Mouse (Mus musculus) erythroblast, embryonic 14.5 days (primary cell): ENCODE results near the gene Ormdl3. TPM values are rescaled to one million over a fixed set of nuclear protein-coding genes. Genes with fewer than 3 reads are reported as not detected.

Source experiments
- H3K27me3 ChIP-seq: 2 replicates; pipeline ENCODE4 v1.6.1; 2012; ENCODE audit warnings: inconsistent platforms; ENCODE audit not compliant: control insufficient read depth
- H3K36me3 ChIP-seq: 2 replicates; pipeline ENCODE4 v1.6.1; 2012; ENCODE audit warnings: mild to moderate bottlenecking, inconsistent platforms; ENCODE audit not compliant: control insufficient read depth
- H3K4me1 ChIP-seq: 2 replicates; pipeline ENCODE4 v1.6.1; 2012; ENCODE audit warnings: inconsistent platforms; ENCODE audit not compliant: control insufficient read depth
- H3K4me3 ChIP-seq: replicated peaks from 2 replicates; pipeline ENCODE3; 2012; ENCODE audit warnings: moderate library complexity, mild to moderate bottlenecking, inconsistent platforms
- H3K9me3 ChIP-seq: 2 replicates; pipeline ENCODE4 v1.6.1; 2012; ENCODE audit warnings: low read length, inconsistent platforms, mixed read lengths; ENCODE audit not compliant: control insufficient read depth
- GATA1 ChIP-seq: IDR thresholded peaks from 2 replicates; pipeline ENCODE4 v1.6.1; 2012; ENCODE audit warnings: low read length, inconsistent platforms, mixed read lengths
- TAL1 ChIP-seq: IDR thresholded peaks from 3 replicates; pipeline ENCODE4 v1.6.1; 2012; ENCODE audit warnings: low read length, inconsistent platforms, mixed read lengths
- polyA plus RNA-seq: library from polyadenylated mRNA; stranded (reverse); fragments of >175 nt; gene quantifications from 2 replicates; pipeline ENCODE4 v1.2.3, GENCODE M21; 2012

Ormdl3 gene
- polyA plus RNA-seq, 1 experiment = 13.6 TPM

- no peak overlapping the region for H3K4me3 ChIP-seq
- H3K27me3 ChIP-seq = peaks cover 37% of the 10 kb centered on the region
- no peak for TF ChIP-seq TAL1
- TF ChIP-seq GATA1 = no peak
- no peaks in the 10 kb centered on the region for H3K4me1 ChIP-seq
- H3K9me3 ChIP-seq = peaks cover 5% of the 10 kb centered on the region
- no peaks in the 10 kb centered on the region for H3K36me3 ChIP-seq
These were observed 23.2 kb downstream of the Ormdl3 start for GRCm38 (mm10) chr11:98563921-98564414.

- Histone ChIP-seq H3K36me3 (no peaks in the 10 kb centered on the region), H3K9me3 (peaks cover 2% of the 10 kb centered on the region; the same call in 1 of the 2 replicates), H3K27me3 (peaks cover 43% of the 10 kb centered on the region), H3K4me1 (no peaks in the 10 kb centered on the region), H3K4me3 (no peak overlapping the region)
- TF ChIP-seq TAL1 (no peak), GATA1 (no peak)
These were observed 24.1 kb downstream of the Ormdl3 start for GRCm38 (mm10) chr11:98563025-98563424.

DNA sequence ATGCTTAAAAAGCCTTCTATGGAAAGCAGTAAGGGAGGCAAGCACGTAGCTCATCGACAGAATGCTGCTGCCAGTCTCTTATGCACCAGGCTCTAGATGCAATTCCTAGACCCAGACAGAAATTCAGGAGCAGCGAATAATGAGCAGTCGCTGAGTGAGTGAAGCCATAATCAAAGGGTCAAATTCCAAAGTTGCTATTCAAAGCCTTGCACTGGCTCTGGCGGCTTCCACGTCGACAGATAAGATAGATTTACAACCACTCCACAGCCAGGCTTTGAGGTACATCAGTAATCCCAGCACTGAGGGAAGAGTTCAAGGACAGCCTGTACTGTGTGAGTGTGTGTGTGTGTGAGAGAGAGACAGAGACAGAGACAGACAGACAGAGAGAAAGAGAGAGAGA is 26.2 kb downstream of the Ormdl3 start:
- no peaks in the 10 kb centered on the region for H3K9me3 ChIP-seq
- no peak overlapping the region for H3K4me3 ChIP-seq
- no peaks in the 10 kb centered on the region for H3K4me1 ChIP-seq
- peaks cover 52% of the 10 kb centered on the region for H3K27me3 ChIP-seq
- no peak for TF ChIP-seq GATA1
- no peak for TF ChIP-seq TAL1
- H3K36me3 ChIP-seq = no peaks in the 10 kb centered on the region

DNA sequence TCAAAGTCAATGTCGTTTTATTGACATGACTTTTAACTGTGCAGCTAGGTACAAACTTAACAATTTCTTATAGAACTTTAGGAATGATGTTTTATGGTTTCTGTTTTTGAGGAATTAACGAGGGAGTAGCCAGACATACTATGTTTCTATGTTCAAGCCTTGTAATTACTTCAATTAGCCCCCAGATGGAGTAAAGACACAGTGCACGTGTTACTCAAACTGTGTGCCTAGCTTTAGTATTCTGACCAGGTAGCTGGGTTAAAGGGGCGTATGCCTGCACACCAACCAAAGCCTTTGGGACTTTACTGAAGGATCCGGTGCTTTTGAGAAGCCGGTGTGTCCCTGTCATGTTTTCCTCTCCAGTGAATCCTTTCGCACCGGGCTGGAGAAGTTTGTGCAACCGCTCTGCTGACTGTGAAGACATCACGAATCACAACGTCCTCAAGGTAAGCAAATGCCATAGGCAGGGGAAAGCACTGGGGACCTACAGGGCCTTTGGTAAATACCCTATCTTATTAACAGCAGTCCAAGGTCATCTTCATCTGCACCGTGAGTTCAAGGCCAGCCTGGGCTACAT is 32.0 kb downstream of the Ormdl3 start:
- H3K9me3 ChIP-seq = peaks cover 3% of the 10 kb centered on the region
- TF ChIP-seq GATA1 = no peak
- TF ChIP-seq TAL1 = no peak
- no peak overlapping the region for H3K4me3 ChIP-seq
- H3K36me3 ChIP-seq = no peaks in the 10 kb centered on the region
- peaks cover 36% of the 10 kb centered on the region for H3K27me3 ChIP-seq
- peaks cover 20% of the 10 kb centered on the region for H3K4me1 ChIP-seq

DNA sequence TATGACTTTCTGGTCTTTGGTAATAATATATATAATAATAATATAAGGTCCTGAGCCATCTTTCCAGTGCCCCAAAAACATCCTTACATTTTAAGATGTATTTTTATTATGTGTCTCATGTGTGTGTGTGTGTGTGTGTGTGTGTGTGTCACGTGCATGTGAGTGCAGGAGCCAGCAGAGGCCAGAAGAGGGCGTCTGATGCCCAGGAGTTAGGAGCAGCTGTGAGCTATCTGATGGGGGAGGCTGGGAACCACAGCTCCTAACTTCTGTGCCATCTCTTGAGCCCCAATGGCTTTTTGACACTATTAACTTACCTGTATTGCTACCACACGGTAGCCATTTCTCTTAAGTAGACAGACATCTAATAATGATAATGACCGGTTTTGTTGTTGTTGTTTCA is 33.2 kb downstream of the Ormdl3 start:
- H3K36me3 ChIP-seq = no peaks in the 10 kb centered on the region
- peaks cover 22% of the 10 kb centered on the region for H3K4me1 ChIP-seq
- TF ChIP-seq TAL1 (no peak), GATA1 (no peak)

GRCm38 (mm10) chr11:98550975-98551828 is 36.0 kb downstream of the Ormdl3 start, which contains the start of gene Zpbp2:
TSS of gene Zpbp2 (plus strand) at chr11:98551097.
- peak; percentile 70; the same call in 1 of the 2 replicates for TF ChIP-seq GATA1
- TF ChIP-seq TAL1 = no peak
- H3K9me3 ChIP-seq = peaks cover 7% of the 10 kb centered on the region
- peaks cover 22% of the 10 kb centered on the region for H3K4me1 ChIP-seq
- H3K27me3 ChIP-seq = peaks cover 48% of the 10 kb centered on the region
- H3K4me3 ChIP-seq = peak within 1 kb of the TSS; percentile 94
- H3K36me3 ChIP-seq = no peaks in the 10 kb centered on the region

More for the DNA sequence above, 33.2 kb downstream of the Ormdl3 start:
- no peak overlapping the region for H3K4me3 ChIP-seq
- peaks cover 3% of the 10 kb centered on the region for H3K9me3 ChIP-seq
- H3K27me3 ChIP-seq = peaks cover 38% of the 10 kb centered on the region

- Histone ChIP-seq H3K9me3 (peaks cover 13% of the 10 kb centered on the region), H3K27me3 (peaks cover 55% of the 10 kb centered on the region), H3K4me1 (peaks cover 22% of the 10 kb centered on the region), H3K36me3 (no peaks in the 10 kb centered on the region), H3K4me3 (peak overlapping the region; percentile 94)
- no peak for TF ChIP-seq TAL1
- no peak for TF ChIP-seq GATA1
These were observed 36.7 kb downstream of the Ormdl3 start for GRCm38 (mm10) chr11:98550311-98550974.

- peaks cover 66% of the 10 kb centered on the region for H3K27me3 ChIP-seq
- H3K9me3 ChIP-seq = peaks cover 13% of the 10 kb centered on the region
- TF ChIP-seq GATA1 (no peak), TAL1 (no peak)
- peaks cover 22% of the 10 kb centered on the region for H3K4me1 ChIP-seq
- H3K4me3 ChIP-seq = no peak overlapping the region
- no peaks in the 10 kb centered on the region for H3K36me3 ChIP-seq
These were observed 37.8 kb downstream of the Ormdl3 start for GRCm38 (mm10) chr11:98549363-98549762.

DNA sequence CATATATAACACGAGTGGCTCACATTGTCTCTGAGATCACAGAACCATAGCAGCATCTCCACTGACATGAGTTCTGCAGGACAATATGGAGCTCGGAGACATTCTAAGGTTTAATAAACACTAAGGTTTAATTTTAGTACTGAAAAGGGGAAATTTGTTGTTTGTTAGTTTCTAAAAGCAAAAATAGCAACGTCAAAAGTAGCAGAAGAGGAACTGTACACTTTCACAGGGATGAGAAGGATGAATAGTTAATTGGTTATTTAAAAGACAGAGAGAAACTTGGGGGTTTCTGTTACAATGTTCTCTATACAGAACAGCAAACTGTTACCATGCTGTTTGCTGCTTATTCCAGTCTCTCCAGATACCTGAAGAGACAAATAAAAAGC is 39.9 kb downstream of the Ormdl3 start:
- Histone ChIP-seq H3K27me3 (peaks cover 87% of the 10 kb centered on the region), H3K9me3 (peaks cover 10% of the 10 kb centered on the region), H3K4me1 (peaks cover 22% of the 10 kb centered on the region), H3K36me3 (no peaks in the 10 kb centered on the region), H3K4me3 (no peak overlapping the region)
- no peak for TF ChIP-seq GATA1
